Mouse (Mus musculus) left cerebral cortex, adult 11 months (tissue): ENCODE results near the gene Gal3st2b.
"Not testable (repeated sequence)": the region's sequence is repeated elsewhere in the genome, so short reads cannot be mapped to it uniquely, and the experiment has no call there.

Experiments
- DNase-seq: peaks from one replicate; pipeline ENCODE4 v3.0.0; 2022; ENCODE audit warnings: low spot score

Gal3st2b gene

DNA sequence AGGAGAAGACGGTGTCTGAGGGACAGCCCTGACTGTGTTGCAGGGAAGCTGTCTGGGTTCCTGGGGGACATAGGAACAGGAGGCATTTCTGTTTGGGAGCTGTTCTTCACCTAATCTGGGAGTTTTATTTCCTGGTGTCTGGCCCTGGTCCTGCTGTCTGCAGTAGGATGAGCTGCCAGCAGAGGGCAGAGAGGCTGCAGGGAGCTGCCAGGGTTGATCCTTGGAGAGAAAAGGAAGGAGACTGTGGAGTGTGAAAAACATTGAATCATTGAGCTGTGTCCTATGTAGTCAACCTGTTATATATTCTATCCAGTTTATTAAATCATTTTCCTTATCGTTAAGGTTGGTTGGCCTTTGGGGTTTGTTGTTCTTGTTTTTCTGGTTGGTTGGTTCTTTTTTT is 62.8 kb downstream of the Gal3st2b start:
- DNase-seq = not testable (repeated sequence)

DNA sequence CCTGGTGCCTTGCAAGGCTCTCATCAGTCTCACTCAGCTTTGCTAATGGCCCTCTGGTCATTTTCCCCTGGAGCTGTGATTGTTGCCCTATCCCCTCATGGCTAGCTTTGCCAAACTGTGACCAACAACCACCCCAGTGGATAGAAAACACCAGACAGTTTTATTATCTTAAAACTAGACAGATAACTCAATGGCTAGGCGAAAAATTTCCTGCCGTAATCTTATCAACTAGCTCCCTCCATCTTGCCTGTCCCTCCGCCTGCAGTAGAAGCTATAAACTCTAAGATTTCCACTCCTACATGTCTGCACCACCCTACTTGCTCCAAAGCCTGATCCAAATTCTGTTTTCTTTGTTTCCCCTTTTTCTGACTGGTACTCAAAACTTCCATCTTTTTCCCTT is 68.1 kb downstream of the Gal3st2b start:
- no peak for DNase-seq

DNA sequence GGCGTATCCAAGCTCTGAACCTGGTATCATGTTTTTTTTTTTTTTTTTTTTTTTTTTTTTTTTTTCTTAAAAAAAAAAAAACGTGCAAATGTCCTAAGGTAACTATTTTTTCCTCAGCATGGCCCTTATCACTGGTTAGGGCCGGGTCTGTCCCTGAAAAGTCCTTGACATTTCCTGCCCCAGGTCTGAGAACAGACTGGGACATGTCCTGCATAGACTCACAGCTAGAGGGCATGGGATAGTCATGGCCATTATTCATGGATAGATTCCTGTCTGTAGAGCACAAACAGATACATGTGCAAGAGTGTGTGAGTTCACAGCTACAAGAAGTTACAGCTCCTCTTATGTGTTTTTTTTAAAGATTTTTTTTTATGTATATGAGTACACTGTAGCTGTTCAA is 70.7 kb downstream of the Gal3st2b start:
- no peak for DNase-seq

DNA sequence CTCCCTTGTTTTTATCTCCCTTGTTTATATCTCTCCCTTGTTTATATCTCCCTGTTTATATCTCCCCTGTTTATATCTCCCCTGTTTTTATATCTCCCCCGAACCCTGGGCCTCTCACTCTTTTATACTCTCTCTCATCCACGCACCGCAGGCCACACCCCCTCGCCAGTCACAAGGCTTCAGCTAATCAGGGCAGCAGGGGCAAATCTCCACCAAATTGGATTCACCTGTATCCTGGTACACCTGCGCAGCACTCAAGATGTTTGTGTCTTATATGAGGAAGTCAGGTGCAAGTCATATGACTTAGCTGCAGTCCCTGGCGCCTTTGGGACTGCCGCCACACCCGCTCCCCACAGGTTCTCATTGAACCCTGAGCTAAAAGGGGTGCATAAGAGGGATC is 72.1 kb downstream of the Gal3st2b start, which contains the start of gene Gal3st2c:
Gene Gal3st2c (plus strand): TSS at position 301 of the 400 bp plus-strand sequence.
- not testable (repeated sequence) for DNase-seq

DNA sequence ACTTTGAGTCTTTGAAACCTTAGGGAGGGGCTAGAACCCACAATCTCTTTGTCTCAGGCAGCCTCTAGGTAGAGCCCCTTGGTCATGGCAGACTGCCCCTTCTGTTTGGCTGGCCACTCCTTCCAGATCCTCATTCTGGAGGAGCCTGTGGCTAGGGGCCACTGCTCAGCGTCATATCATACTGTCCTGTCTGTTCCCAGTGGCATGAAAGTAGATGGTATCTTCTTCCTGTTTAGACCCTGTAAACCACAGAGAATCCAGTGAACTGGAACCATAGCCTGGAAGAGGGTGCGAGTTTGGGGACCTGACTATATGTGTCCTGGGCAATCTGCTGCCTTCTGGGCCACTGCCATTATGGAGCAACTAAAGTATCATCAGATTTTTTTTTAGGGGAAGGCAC is 73.0 kb downstream of the Gal3st2b start:
- DNase-seq = not testable (repeated sequence)

DNA sequence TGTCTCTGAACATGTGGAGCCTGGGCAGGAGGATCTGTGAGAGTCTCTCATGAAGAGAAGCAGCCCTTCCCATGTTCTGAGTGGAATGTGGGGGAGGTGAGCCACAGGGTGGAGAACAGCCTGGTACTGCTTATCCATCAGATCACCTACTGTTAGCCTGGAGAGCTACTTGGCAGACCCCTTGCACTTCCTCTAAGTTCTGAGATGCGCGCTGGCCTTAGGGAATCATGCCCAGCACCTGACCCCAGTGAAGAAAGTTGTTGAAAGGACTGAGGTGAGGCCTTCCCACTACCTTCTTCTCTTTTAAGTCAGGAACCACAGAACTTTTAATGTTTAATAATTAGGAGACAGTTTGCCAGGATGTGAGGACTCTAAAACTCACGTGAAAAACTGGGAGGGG is 73.4 kb downstream of the Gal3st2b start:
- not testable (repeated sequence) for DNase-seq
